ENCODE assay signal across 8 mouse cellular contexts in the genomic region with DNA sequence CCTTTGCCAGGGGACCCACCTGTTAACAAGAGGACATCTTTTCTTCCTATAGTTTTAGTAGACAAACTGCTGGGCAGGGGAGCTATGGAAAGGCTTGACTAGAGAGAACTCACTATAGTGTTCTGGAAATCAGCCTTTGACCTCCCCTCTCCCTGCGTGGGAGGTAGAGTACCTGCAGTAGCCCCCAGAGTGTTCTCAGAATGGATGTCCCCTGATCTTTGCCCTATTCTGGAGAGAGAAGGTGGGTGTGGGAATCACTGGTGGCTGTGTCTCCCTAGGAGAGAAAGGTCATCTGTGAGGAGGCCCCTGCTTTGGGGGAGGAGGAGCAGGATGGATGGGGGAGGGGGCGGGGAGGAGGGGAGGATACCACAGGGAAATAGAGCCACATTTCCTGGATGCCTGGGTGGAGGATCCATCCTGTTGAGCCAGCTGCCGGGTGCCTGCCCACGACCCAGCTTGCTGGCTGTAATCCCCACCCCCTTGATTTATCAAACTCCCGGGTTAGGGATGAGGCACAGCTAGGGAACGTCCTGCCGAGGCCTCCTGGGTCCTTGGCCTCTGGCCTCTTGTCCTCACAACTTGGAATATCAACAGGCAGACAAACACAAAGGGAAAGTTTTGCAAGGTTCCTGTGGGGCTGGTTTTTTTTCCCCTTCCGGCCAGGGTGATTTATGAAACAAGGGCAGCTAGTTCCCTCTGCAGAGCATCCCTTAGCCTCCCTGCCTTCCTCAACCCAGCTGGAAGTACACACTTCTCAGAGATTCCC. TPM values are rescaled to one million over a fixed set of nuclear protein-coding genes. Genes with fewer than 3 reads are reported as not detected.
DNase-seq lines count a peak whose midpoint lies in the region; ATAC-seq lines count a peak whose summit lies in the region.

No protein-coding gene starts in this region.

- H3K27me3 ChIP-seq in embryonic facial prominence, embryonic 10.5 days (replicated peaks; ENCODE audit: low read depth, poor library complexity, severe bottlenecking), result 0 out of 2 replicates have a peak, but pooled peaks cover 4% of the 10 kb centered on the region
- no peaks in the 10 kb centered on the region for H3K27me3 ChIP-seq in intestine, embryonic 15.5 days (replicated peaks)
- H3K27me3 ChIP-seq in liver, embryonic 15.5 days, result no peaks in the 10 kb centered on the region

- no peak overlapping the region for H3K27ac ChIP-seq in embryonic facial prominence, embryonic 10.5 days (replicated peaks)
- no peak overlapping the region for H3K27ac ChIP-seq in intestine, embryonic 15.5 days
- H3K27ac ChIP-seq in liver, embryonic 15.5 days (replicated peaks), result peak overlapping the region; percentile 77

- H3K9me3 ChIP-seq in embryonic facial prominence, embryonic 10.5 days, result no peaks in the 10 kb centered on the region
- H3K9me3 ChIP-seq in intestine, embryonic 15.5 days, result no peaks in the 10 kb centered on the region
- no peaks in the 10 kb centered on the region for H3K9me3 ChIP-seq in liver, embryonic 15.5 days (replicated peaks)

- WGBS in embryonic facial prominence, embryonic 10.5 days, result 10% methylated on average over 8 of the region's 8 CpGs
- 9% methylated on average over 8 of the region's 8 CpGs for WGBS in intestine, embryonic 15.5 days
- WGBS in liver, embryonic 15.5 days (ENCODE audit: insufficient replicate concordance), result 19% methylated on average over 8 of the region's 8 CpGs

- peak overlapping the region; percentile 13 for H3K4me3 ChIP-seq in embryonic facial prominence, embryonic 10.5 days
- H3K4me3 ChIP-seq in intestine, embryonic 15.5 days (replicated peaks), result no peak overlapping the region
- H3K4me3 ChIP-seq in liver, embryonic 15.5 days (replicated peaks), result peak overlapping the region; percentile 23; the same call in 1 of the 2 replicates

- peaks cover 53% of the 10 kb centered on the region for H3K36me3 ChIP-seq in embryonic facial prominence, embryonic 10.5 days (replicated peaks)
- H3K36me3 ChIP-seq in intestine, embryonic 15.5 days, result peaks cover 22% of the 10 kb centered on the region
- H3K36me3 ChIP-seq in liver, embryonic 15.5 days (replicated peaks), result peaks cover 24% of the 10 kb centered on the region

- ATAC-seq in intestine, embryonic 15.5 days, result peak; percentile 45; the same call in 1 of the 2 replicates
- peak; percentile 73 for ATAC-seq in liver, embryonic 15.5 days (ENCODE audit: insufficient read depth)

- H3K4me1 ChIP-seq in embryonic facial prominence, embryonic 10.5 days, result peaks cover 25% of the 10 kb centered on the region
- peaks cover 9% of the 10 kb centered on the region for H3K4me1 ChIP-seq in intestine, embryonic 15.5 days (replicated peaks)
- peaks cover 32% of the 10 kb centered on the region for H3K4me1 ChIP-seq in liver, embryonic 15.5 days (replicated peaks)

- peak; percentile 46 to 56 for DNase-seq in adrenal gland, adult 18-20 months (ENCODE audit: low spot score in 2 of 2)
- DNase-seq in embryonic facial prominence, embryonic 10.5 days (ENCODE audit: low spot score), result no peak
- peak; percentile 71 for DNase-seq in testis, postnatal 14 days (ENCODE audit: low spot score)
- no peak for DNase-seq in right cerebral cortex, postnatal 10 days (ENCODE audit: low spot score in 2 of 2)
- no peak for DNase-seq in right cerebral cortex, postnatal 36 days (ENCODE audit: low spot score in 2 of 2)
- DNase-seq in c-Kit-positive CD71-positive TER-119-positive erythroid progenitor cells, embryonic 14.5 days (ENCODE audit: low spot score), result no peak

- peak overlapping the region; percentile 30 for H3K4me2 ChIP-seq in intestine, embryonic 15.5 days (replicated peaks)
- H3K4me2 ChIP-seq in liver, embryonic 15.5 days, result peak overlapping the region; percentile 37

- no peak overlapping the region for H3K9ac ChIP-seq in intestine, embryonic 15.5 days
- H3K9ac ChIP-seq in liver, embryonic 15.5 days, result no peak overlapping the region

RNA-seq across cellular contexts. Expression of a gene that starts 2.5 kb away (rescaled TPM):
- 10 to 100 TPM in 1 of 2 experiments, 1 to 10 TPM in 1; 4.6 to 11.4 TPM for total RNA-seq in adrenal gland, adult 18-20 months (2021)
- polyA plus RNA-seq in embryonic facial prominence, embryonic 10.5 days (2016; fragmentation: Nextera tagmentation; extraction: Ambion mirVana), result 0.46 and 0.53 TPM in 2 replicates
- 1.8 and 2.0 TPM in 2 replicates for polyA plus RNA-seq in intestine, embryonic 15.5 days (2015; fragmentation: Nextera tagmentation; extraction: Ambion mirVana)
- 12.0 and 13.7 TPM in 2 replicates for polyA plus RNA-seq in liver, embryonic 15.5 days (2015; fragmentation: Nextera tagmentation; extraction: Ambion mirVana)

RNA-seq across cellular contexts. Expression of a gene that starts 9.7 kb away (rescaled TPM):
- total RNA-seq in adrenal gland, adult 18-20 months (2021), result 10 to 100 TPM; 12.3 to 13.1 TPM
- polyA plus RNA-seq in embryonic facial prominence, embryonic 10.5 days (2016; fragmentation: Nextera tagmentation; extraction: Ambion mirVana), result 5.3 and 5.4 TPM in 2 replicates
- 2.6 and 2.7 TPM in 2 replicates for polyA plus RNA-seq in intestine, embryonic 15.5 days (2015; fragmentation: Nextera tagmentation; extraction: Ambion mirVana)
- 0.82 and 0.97 TPM in 2 replicates for polyA plus RNA-seq in liver, embryonic 15.5 days (2015; fragmentation: Nextera tagmentation; extraction: Ambion mirVana)

RNA-seq across cellular contexts. Expression of a gene that starts 10.5 kb away (rescaled TPM):
- 1 to 10 TPM; 2.4 to 5.9 TPM for total RNA-seq in adrenal gland, adult 18-20 months (2021)
- 0.07 and 0.08 TPM in 2 replicates for polyA plus RNA-seq in embryonic facial prominence, embryonic 10.5 days (2016; fragmentation: Nextera tagmentation; extraction: Ambion mirVana)
- polyA plus RNA-seq in intestine, embryonic 15.5 days (2015; fragmentation: Nextera tagmentation; extraction: Ambion mirVana), result 0.04 TPM in 1 of 2 replicates, not detected in the other
- 0.17 and 0.22 TPM in 2 replicates for polyA plus RNA-seq in liver, embryonic 15.5 days (2015; fragmentation: Nextera tagmentation; extraction: Ambion mirVana)

RNA-seq across cellular contexts. Expression of a gene that starts 10.6 kb away (rescaled TPM):
- 1 to 10 TPM; 3.9 to 7.3 TPM for total RNA-seq in adrenal gland, adult 18-20 months (2021)
- polyA plus RNA-seq in embryonic facial prominence, embryonic 10.5 days (2016; fragmentation: Nextera tagmentation; extraction: Ambion mirVana), result 0.15 and 0.17 TPM in 2 replicates
- 0.19 TPM in 1 of 2 replicates, not detected in the other for polyA plus RNA-seq in intestine, embryonic 15.5 days (2015; fragmentation: Nextera tagmentation; extraction: Ambion mirVana)
- 0.13 and 0.17 TPM in 2 replicates for polyA plus RNA-seq in liver, embryonic 15.5 days (2015; fragmentation: Nextera tagmentation; extraction: Ambion mirVana)

RNA-seq across cellular contexts. Expression of a gene that starts 24.8 kb away (rescaled TPM):
- not detected for total RNA-seq in adrenal gland, adult 18-20 months (2021)
- 1.5 and 2.0 TPM in 2 replicates for polyA plus RNA-seq in embryonic facial prominence, embryonic 10.5 days (2016; fragmentation: Nextera tagmentation; extraction: Ambion mirVana)
- 2.3 and 4.1 TPM in 2 replicates for polyA plus RNA-seq in intestine, embryonic 15.5 days (2015; fragmentation: Nextera tagmentation; extraction: Ambion mirVana)
- polyA plus RNA-seq in liver, embryonic 15.5 days (2015; fragmentation: Nextera tagmentation; extraction: Ambion mirVana), result 15.3 and 18.4 TPM in 2 replicates

Comparison
In these comparisons a context has a peak if more than half of its experiments do, and no peak if none do; other contexts are left out.
1. DNase-seq: peak in adrenal gland, adult 18-20 months (2 of 2) and testis, postnatal 14 days (single experiment); none in embryonic facial prominence, embryonic 10.5 days (single experiment), right cerebral cortex, postnatal 10 days (0 of 2), right cerebral cortex, postnatal 36 days (0 of 2) and c-Kit-positive CD71-positive TER-119-positive erythroid progenitor cells, embryonic 14.5 days (single experiment).